Mouse (Mus musculus) thymus, adult 2 months (tissue): ENCODE measurements around the gene Asb3.

Experiments
- CTCF ChIP-seq: fragments of 200-500 bp; IDR thresholded peaks from 2 replicates; pipeline ENCODE4 v1.5.1; 2012; ENCODE audit warnings: mild to moderate bottlenecking, control low read depth, low read length, moderate library complexity, borderline replicate concordance; ENCODE audit not compliant: control insufficient read depth, poor library complexity, insufficient read depth; ENCODE audit errors: extremely low read depth
- POLR2A ChIP-seq: fragments of 200-500 bp; IDR thresholded peaks from 2 replicates; pipeline ENCODE4 v1.6.1; 2012; ENCODE audit warnings: mild to moderate bottlenecking, low read length, control low read depth, moderate library complexity; ENCODE audit not compliant: control insufficient read depth, poor library complexity, insufficient read depth; ENCODE audit errors: extremely low read depth

DNA sequence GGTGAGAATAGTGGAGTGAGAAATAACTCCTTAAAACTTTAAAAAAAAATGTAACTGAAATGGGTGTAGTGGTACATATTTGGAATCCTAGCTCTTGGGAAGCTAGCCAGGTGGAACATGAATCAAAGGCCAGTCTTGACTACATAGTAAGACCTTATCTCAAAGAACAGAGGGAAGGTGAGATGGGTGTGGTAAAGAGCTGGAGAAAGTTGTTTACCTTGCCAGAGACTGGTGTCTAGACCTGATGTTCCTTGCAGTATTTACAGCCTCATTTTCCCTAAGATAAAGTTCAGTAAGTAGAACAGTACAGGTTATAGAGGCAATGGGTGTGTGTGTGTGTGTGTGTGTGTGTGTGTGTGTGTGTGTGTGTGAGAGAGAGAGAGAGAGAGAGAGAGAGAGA lies 12.8 kb upstream of the Asb3 start:
- no peak for TF ChIP-seq POLR2A
- no peak for TF ChIP-seq CTCF
